Mouse (Mus musculus) gastrocnemius, postnatal 36 days (tissue): ENCODE results near the gene Olfr816. TPM values are rescaled to one million over a fixed set of nuclear protein-coding genes. Genes with fewer than 3 reads are reported as not detected.
"Not testable (repeated sequence)": the region's sequence is repeated elsewhere in the genome, so short reads cannot be mapped to it uniquely, and the experiment has no call there.

Experiments
- DNase-seq, 2 experiments: peaks; one replicate each; pipeline ENCODE4 v3.0.0; 2022
- intact Hi-C: fragments of 180-260 bp; cut with DNase I; formaldehyde crosslinking; loops from one replicate; pipeline ENCODE4 v1.15.1; 2025
- long read RNA-seq, 2 experiments: library from polyadenylated mRNA; stranded (forward); transcript quantifications; one replicate each; pipeline ENCODE4 v2.0.0; 2021
- total RNA-seq, 2 experiments: library from RNA; stranded (reverse); gene quantifications; 2 replicates each; pipeline ENCODE4 v1.2.3; 2021

Olfr816 gene
- total RNA-seq: not detected
- long read RNA-seq, experiment 1: 0 reads
- long read RNA-seq, experiment 2: 0 reads

DNA sequence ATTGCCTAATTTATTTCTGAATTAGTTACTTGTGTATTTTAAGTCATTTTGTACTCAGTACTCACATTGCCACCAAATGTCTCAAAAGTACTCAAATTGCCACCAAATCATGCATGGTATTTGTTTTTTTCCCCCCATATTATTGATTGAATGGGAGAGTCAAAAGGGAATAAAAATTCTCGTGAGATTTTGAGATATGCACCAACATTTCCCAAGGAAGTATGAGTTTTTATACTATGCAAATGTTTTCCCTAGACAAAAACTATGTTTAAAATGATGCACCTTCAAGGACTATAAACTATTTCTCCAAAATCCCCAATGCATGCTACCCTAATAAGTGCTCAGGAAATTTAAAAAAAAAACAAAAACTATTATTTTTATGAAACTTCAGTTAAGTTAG is at the start of gene Olfr816:
TSS of gene Olfr816 (minus strand) at position 101 of the 400 bp plus-strand sequence.
- no peak for DNase-seq
- intact Hi-C loops: no loop called here

DNA sequence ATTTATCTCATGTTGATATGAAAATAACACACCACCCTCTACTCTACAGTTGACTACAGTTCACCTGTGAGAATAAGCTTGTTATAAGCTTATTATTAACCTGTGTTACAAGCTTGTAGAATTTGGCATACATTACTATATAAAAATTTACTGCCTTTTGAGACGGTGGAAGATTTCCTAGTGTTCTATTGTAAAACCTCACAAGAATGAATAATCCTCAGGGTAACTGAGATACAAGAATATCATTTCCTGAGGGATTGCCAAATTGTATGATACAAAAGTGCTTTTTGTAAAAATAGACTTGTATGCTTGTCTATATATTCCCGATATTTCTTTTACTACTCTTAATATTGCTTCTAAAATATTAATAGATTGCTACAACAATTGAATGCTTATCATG is 33.6 kb upstream of the Olfr816 start, which contains the start of gene Olfr818:
TSS of gene Olfr818 (minus strand) at position 101 of the 400 bp plus-strand sequence.
- no peak for DNase-seq
- intact Hi-C loops: no loop called here

DNA sequence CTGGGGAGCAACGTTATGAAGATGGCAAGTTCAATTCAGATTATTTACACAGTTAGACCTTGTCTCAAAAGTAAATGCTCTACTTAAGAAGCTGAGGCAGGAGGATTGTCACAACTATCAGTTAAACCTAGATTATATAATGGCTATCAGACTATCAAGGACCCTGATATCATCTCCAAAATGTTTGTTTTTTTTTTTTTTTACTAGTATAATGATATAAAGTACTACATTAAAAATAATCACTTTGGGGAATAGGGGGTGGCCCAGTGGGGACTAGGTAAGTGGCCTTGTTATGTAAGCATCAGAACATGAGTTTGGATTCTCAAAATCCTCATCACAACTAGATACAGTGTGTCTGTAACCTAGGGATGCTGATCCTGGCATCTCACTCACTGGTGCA is 9.6 kb downstream of the Olfr816 start, which contains the start of gene Olfr815:
TSS of gene Olfr815 (minus strand) at position 101 of the 400 bp plus-strand sequence.
- DNase-seq, intact Hi-C loops: not testable (repeated sequence)

DNA sequence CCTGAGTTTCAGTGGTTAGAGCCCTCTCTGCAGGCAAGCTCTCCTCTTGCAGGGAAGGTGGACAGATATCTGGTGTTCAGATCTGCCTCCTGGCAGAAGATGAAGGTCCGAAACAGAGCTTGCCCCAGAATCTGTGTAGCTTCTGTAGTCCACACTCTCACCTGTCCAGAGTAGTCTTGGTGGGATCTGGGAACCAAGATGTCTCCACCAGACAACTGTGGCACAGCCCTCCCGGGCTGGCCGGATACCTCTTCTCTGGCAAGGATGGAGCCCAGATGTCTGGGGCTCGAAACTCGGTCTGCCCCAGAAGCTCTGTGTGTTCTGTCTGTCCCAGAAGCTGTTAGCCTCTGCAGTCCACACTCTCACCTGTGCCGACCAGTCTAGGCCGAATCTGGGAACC is 29.5 kb downstream of the Olfr816 start:
- no peak for DNase-seq
- intact Hi-C loops: no loop called here

DNA sequence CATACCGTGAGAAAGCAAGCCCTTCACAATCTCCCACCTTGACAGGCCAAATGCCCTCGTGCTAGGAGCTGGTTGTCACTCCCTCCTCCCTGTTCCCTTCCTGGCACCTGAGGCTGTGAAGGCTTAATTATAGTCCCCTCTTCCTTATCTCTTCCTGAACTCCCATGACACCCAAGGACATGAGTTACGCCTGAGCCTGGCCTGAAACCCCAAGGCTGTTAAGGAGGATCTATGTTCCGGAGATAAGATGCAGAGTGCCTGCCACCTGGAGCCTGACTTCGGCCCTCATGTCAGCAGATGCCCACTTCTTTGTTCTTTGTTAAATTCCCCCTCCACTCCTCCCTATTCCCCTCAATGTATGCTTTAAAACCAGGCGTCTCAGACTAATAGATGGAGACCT is 29.9 kb downstream of the Olfr816 start:
- intact Hi-C loops: not testable (repeated sequence)

DNA sequence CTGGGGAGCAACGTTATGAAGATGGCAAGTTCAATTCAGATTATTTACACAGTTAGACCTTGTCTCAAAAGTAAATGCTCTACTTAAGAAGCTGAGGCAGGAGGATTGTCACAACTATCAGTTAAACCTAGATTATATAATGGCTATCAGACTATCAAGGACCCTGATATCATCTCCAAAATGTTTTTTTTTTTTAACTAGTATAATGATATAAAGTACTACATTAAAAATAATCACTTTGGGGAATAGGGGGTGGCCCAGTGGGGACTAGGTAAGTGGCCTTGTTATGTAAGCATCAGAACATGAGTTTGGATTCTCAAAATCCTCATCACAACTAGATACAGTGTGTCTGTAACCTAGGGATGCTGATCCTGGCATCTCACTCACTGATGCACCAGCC is 35.6 kb downstream of the Olfr816 start, which contains the start of gene Olfr814:
TSS of gene Olfr814 (minus strand) at position 101 of the 400 bp plus-strand sequence.
- intact Hi-C loops, DNase-seq: not testable (repeated sequence)

More for the DNA sequence above, 29.9 kb downstream of the Olfr816 start:
- not testable (repeated sequence) for DNase-seq

Other genes with a start within 250 kb of the Olfr816 start
- not detected for gene Olfr801, start 241.7 kb downstream of the Olfr816 start, total RNA-seq
- gene Olfr802, start 227.4 kb downstream of the Olfr816 start, total RNA-seq: not detected
- gene Olfr803, start 221.3 kb downstream of the Olfr816 start, total RNA-seq: not detected
- not detected for gene Olfr804, start 212.4 kb downstream of the Olfr816 start, total RNA-seq
- gene Olfr805, start 186.2 kb downstream of the Olfr816 start, total RNA-seq: not detected
- not detected for gene Olfr806, start 173.7 kb downstream of the Olfr816 start, total RNA-seq
- gene Olfr807, start 157.8 kb downstream of the Olfr816 start, total RNA-seq: not detected
- gene Olfr808, start 150.1 kb downstream of the Olfr816 start, total RNA-seq: not detected
- not detected for gene Olfr809, start 141.0 kb downstream of the Olfr816 start, total RNA-seq
- not detected for gene Olfr810, start 120.7 kb downstream of the Olfr816 start, total RNA-seq
- gene Olfr811, start 111.2 kb downstream of the Olfr816 start, total RNA-seq: not detected
- gene Olfr812, start 69.5 kb downstream of the Olfr816 start, total RNA-seq: not detected
- not detected for gene Olfr813, start 60.2 kb downstream of the Olfr816 start, total RNA-seq
- gene Olfr814, start 35.7 kb downstream of the Olfr816 start, total RNA-seq: not detected
- not detected for gene Olfr815, start 9.7 kb downstream of the Olfr816 start, total RNA-seq
- gene Olfr818, start 33.5 kb upstream of the Olfr816 start, total RNA-seq: not detected
- not detected for gene Olfr819, start 51.7 kb upstream of the Olfr816 start, total RNA-seq
- gene Olfr247, start 60.5 kb upstream of the Olfr816 start, total RNA-seq: not detected
- not detected for gene Gm10310, start 69.5 kb upstream of the Olfr816 start, total RNA-seq
- gene Olfr820, start 97.0 kb upstream of the Olfr816 start, total RNA-seq: not detected
- not detected for gene Olfr821, start 114.8 kb upstream of the Olfr816 start, total RNA-seq
- gene Olfr822, start 155.6 kb upstream of the Olfr816 start, total RNA-seq: not detected
- gene Olfr823, start 199.8 kb upstream of the Olfr816 start, total RNA-seq: not detected
- not detected for gene Olfr824, start 214.4 kb upstream of the Olfr816 start, total RNA-seq